Mouse (Mus musculus) liver, embryonic 14.5 days (tissue): ENCODE data around the gene Hist1h2bn. TPM values are rescaled to one million over a fixed set of nuclear protein-coding genes. Genes with fewer than 3 reads are reported as not detected.
"Not testable (repeated sequence)": the region's sequence is repeated elsewhere in the genome, so short reads cannot be mapped to it uniquely, and the experiment has no call there.

Experiments
- ATAC-seq: fragments of 200-750 bp; cut with Nextera tagmentation; 2 replicates; pipeline ENCODE4 v1.8.0; 2017; ENCODE audit warnings: moderate number of reproducible peaks, mild to moderate bottlenecking, moderate library complexity; ENCODE audit not compliant: insufficient read depth
- DNase-seq, 3 experiments: peaks; one replicate each; pipeline ENCODE4 v3.0.0-alpha.2; 2012 to 2013; ENCODE audit warnings: low read depth in 3 of 3, low spot score in 3 of 3
- H3K27ac ChIP-seq: fragments of 300-500 bp; sonication (generic); 2 replicates; pipeline ENCODE4 v1.5.1; 2014; ENCODE audit warnings: moderate library complexity, mild to moderate bottlenecking, control low read depth, inconsistent platforms
- H3K27me3 ChIP-seq: fragments of 300-500 bp; sonication (generic); 2 replicates; pipeline ENCODE4 v1.6.1; 2014; ENCODE audit warnings: mild to moderate bottlenecking, low read length, moderate library complexity; ENCODE audit not compliant: control insufficient read depth, insufficient read depth
- H3K36me3 ChIP-seq: fragments of 300-500 bp; sonication (generic); replicated peaks from 2 replicates; pipeline ENCODE4 v1.6.1; 2014; ENCODE audit warnings: low read depth; ENCODE audit not compliant: control insufficient read depth, insufficient read depth
- H3K4me1 ChIP-seq, 2 experiments: fragments of 200-500 bp in 1 of 2; fragments of 300-500 bp in 1 of 2; sonication (generic) in 1 of 2; replicated peaks; 2 replicates each; pipeline ENCODE4 v1.6.1; 2012 to 2014; ENCODE audit warnings: antibody characterized with exemption in 1 of 2, inconsistent platforms in 1 of 2, low read length in 1 of 2; ENCODE audit not compliant: control insufficient read depth in 2 of 2, insufficient read depth in 2 of 2
- H3K4me2 ChIP-seq: fragments of 300-500 bp; sonication (generic); 2 replicates; pipeline ENCODE4 v1.6.1; 2014; ENCODE audit warnings: low read depth, mild to moderate bottlenecking, control low read depth, moderate library complexity
- H3K4me3 ChIP-seq, 2 experiments: fragments of 200-500 bp in 1 of 2; fragments of 300-500 bp in 1 of 2; sonication (generic) in 1 of 2; 2 replicates each; pipeline ENCODE4 v1.5.1; 2012 to 2014; ENCODE audit warnings: low read depth in 2 of 2, low read length in 2 of 2, mild to moderate bottlenecking in 2 of 2, control low read depth in 1 of 2, inconsistent platforms in 1 of 2, moderate library complexity in 1 of 2; ENCODE audit not compliant: insufficient read depth in 1 of 2
- H3K9ac ChIP-seq: fragments of 300-500 bp; sonication (generic); replicated peaks from 2 replicates; pipeline ENCODE4 v1.6.1; 2014; ENCODE audit warnings: mild to moderate bottlenecking, control low read depth, moderate library complexity
- H3K9me3 ChIP-seq: fragments of 300-500 bp; sonication (generic); 2 replicates; pipeline ENCODE4 v1.6.1; 2016; ENCODE audit warnings: low read length, mixed read lengths; ENCODE audit not compliant: control insufficient read depth
- CTCF ChIP-seq: IDR thresholded peaks from 2 replicates; pipeline ENCODE4 v1.5.1; 2016; ENCODE audit warnings: antibody characterized with exemption, low read depth, control low read depth
- EP300 ChIP-seq: IDR thresholded peaks from 2 replicates; pipeline ENCODE4 v1.6.1; 2016; ENCODE audit warnings: antibody characterized with exemption, low read depth
- WGBS: fragments of 180-500 bp; shearing (Covaris S2); extraction: QIAGEN DNeasy Blood & Tissue Kit; methylation state at CpG from one replicate; pipeline ENCODE4 v1.1.7; 2014; ENCODE audit not compliant: insufficient replicate concordance; 5-methylcytosine and 5-hydroxymethylcytosine counted together
- polyA plus RNA-seq, 2 experiments: library from polyadenylated mRNA; depleted of rRNA in 1 of 2; stranded (reverse) in 1 of 2; unstranded in 1 of 2; fragments of >200 nt; fragmentation: Nextera tagmentation in 1 of 2; extraction: Ambion mirVana in 1 of 2; gene quantifications; 2 replicates each; pipeline versions ENCODE4 v1.2.1 to v1.2.3; 2012 to 2014

Hist1h2bn gene
- polyA plus RNA-seq, 2 experiments = 5.4 to 25.2 TPM

DNA sequence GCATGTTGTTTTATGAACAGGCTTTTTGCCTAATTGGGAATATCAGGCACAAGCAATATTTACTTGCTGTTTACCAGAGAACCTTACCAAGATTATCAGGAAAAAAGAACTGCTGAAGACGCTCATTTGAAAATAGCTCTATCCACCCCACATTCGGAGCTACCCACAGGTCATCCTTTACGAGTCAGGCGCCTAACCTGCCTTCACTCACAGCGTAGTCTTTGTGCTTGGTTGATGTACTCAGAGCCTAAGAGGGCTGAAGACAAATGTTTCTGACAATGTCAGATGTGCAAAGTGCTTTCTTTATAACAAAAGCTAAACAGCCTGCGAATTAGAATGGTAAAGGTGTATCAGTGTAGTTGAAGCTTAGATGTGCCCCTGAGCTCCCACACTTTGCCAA, 30.4 kb downstream of the Hist1h2bn start:
- Histone ChIP-seq H3K27ac (peak overlapping the region; percentile 95), H3K4me3 (peak overlapping the region in 1 of 2 experiments; percentile 54; a peak in 1 of 4 replicates), H3K4me2 (peak overlapping the region; percentile 90), H3K36me3 (no peaks in the 10 kb centered on the region), H3K9ac (peak overlapping the region; percentile 96), H3K9me3 (no peaks in the 10 kb centered on the region), H3K27me3 (no peaks in the 10 kb centered on the region), H3K4me1 (peaks cover 30 to 32% of the 10 kb centered on the region in 2 experiments)
- no peak for DNase-seq
- 56% methylated on average over 6 of the region's 6 CpGs for WGBS
- TF ChIP-seq EP300 (no peak), CTCF (no peak)
- ATAC-seq = no peak

DNA sequence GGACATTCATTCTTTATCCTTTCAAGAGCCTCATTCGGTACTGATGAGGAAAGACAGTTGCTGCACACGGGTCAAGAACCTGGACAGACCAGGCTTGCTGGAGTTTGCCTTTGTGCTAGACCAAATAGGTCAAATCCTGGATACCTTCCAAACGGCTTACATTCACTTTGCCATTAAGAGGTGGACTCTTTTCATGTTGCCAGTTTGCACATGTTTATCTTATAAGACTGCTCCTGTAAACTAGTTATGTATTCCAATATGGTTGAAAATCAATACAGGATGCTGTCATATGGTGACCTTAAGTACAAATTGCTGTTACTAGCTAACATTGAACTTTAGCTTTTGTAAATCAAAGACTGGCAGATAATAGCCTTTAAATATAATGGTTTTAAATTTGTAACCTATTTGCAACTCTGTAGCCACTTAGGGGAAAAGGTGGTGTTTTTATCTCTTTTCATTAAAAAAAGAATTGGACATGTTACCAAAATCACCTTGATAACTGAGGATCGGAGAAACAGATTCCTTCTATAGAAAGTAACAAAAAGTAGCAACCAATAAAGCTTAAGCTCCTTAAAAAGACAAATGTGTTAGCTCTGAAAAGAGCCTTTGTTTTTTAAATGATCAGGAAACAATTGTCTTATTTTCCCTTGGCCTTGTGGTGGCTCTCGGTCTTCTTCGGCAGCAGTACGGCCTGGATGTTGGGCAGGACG, 32.4 kb downstream of the Hist1h2bn start:
- WGBS = 4% methylated on average over 8 of the region's 8 CpGs
- 0 out of 2 replicates have a peak, but pooled peaks have one; percentile 30 for TF ChIP-seq EP300
- TF ChIP-seq CTCF = no peak
- H3K9me3 ChIP-seq = no peaks in the 10 kb centered on the region
- H3K27ac ChIP-seq = peak overlapping the region; percentile 95
- H3K36me3 ChIP-seq = no peaks in the 10 kb centered on the region
- H3K4me2 ChIP-seq = peak overlapping the region; percentile 90
- no peaks in the 10 kb centered on the region for H3K27me3 ChIP-seq
- peaks cover 28 to 32% of the 10 kb centered on the region in 2 experiments for H3K4me1 ChIP-seq
- H3K9ac ChIP-seq = peak overlapping the region; percentile 96
- ATAC-seq = no peak
- DNase-seq = peak in 1 of 3 experiments; percentile 64
- H3K4me3 ChIP-seq = peak overlapping the region; percentile 56 to 69

DNA sequence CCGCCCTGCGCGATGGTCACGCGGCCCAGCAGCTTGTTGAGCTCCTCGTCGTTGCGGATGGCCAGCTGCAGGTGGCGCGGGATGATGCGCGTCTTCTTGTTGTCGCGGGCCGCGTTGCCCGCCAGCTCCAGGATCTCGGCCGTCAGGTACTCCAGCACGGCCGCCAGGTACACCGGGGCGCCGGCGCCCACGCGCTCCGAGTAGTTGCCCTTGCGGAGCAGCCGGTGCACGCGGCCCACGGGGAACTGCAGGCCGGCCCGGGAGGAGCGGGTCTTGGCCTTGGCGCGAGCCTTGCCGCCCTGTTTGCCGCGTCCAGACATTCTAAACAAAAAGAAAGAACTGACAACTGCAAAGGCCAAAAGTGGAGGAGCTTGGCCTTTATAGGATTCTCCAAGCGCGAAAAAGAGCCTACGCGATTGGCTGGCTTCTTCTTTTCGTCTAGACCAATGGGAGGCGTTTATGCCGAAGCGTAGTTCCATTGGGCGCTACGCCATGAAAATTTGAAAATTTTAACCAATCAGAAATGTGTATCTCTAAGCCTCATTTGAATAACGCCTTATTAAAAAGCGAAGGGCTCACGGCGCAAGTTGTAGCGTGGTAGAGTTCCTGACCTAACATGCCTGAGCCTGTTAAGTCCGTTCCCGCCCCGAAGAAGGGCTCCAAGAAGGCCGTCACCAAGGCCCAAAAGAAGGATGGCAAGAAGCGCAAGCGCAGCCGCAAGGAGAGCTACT, 33.1 kb downstream of the Hist1h2bn start, which contains the start of the genes Hist1h2an and Hist1h2bp:
Gene Hist1h2an, minus strand, starts transcription at position 320 of the 731 bp plus-strand sequence.
Gene Hist1h2bp, plus strand, starts transcription at position 563 of the 731 bp plus-strand sequence.
- Histone ChIP-seq H3K4me2 (peak within 1 kb of the TSS; percentile 90), H3K9ac (peak within 1 kb of the TSS; percentile 96), H3K4me3 (peak within 1 kb of the TSS; percentile 56 to 69), H3K4me1 (peaks cover 26 to 31% of the 10 kb centered on the region in 2 experiments), H3K27ac (peak within 1 kb of the TSS; percentile 95)
- not testable (repeated sequence) for H3K36me3 ChIP-seq, H3K9me3 ChIP-seq, H3K27me3 ChIP-seq
- WGBS = under 1% methylated on average over 37 of the region's 63 CpGs
- DNase-seq = peak; percentile 94 to 97 (median 96)
- TF ChIP-seq EP300 (peak; percentile 52; the same call in 1 of the 2 replicates), CTCF (0 out of 2 replicates have a peak, but pooled peaks have one; percentile 9)
- ATAC-seq = peak; percentile 81

DNA sequence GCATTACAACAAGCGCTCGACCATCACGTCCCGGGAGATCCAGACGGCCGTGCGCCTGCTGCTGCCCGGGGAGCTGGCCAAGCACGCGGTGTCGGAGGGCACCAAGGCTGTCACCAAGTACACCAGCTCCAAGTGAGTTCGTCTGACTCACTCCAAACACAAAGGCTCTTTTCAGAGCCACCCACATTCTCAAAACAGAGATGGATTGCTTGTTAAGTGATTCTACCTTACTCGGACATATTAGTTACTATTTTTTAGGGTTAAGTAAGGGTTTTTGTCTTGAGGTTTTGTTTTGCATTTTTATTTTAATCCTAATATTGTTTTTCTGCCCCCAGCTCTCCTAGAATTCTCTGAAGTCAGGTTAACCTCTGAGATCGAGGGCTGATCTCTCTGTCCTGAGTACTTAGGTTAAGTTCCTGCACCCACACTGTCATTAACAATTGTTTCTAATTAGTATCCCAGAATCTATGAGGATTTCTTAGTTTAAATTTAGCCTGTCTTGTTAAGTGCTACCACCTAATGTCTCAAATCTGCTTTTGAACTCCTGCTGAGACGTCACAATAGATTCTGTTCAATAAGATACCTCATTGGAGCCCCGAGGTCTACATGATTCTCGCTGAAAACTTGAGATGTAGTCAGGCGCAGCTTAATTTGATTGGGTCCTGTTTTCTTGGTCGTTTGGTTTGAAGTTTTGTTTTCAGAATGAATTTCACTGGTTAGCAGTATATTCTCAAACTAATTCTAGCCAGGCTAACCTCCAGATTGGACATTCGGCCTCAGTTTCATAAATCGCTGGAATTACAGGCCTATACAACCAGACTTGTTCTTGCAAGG, 34.1 kb downstream of the Hist1h2bn start:
- peaks cover 26 to 31% of the 10 kb centered on the region in 2 experiments for H3K4me1 ChIP-seq
- ATAC-seq (peak; percentile 19), DNase-seq (peak in 1 of 3 experiments; percentile 51)
- H3K27me3 ChIP-seq = no peaks in the 10 kb centered on the region
- 20% methylated on average over 14 of the region's 21 CpGs for WGBS
- H3K9ac ChIP-seq = peak overlapping the region; percentile 75
- no peaks in the 10 kb centered on the region for H3K9me3 ChIP-seq
- no peaks in the 10 kb centered on the region for H3K36me3 ChIP-seq
- TF ChIP-seq EP300 (no peak; the same call in 1 of the 2 replicates), CTCF (no peak)
- H3K4me3 ChIP-seq = peak overlapping the region; percentile 50 to 56
- peak overlapping the region; percentile 90 for H3K4me2 ChIP-seq
- peak overlapping the region; percentile 84 for H3K27ac ChIP-seq
